Mouse (Mus musculus) spleen, adult 2 months (tissue): ENCODE data around the gene Cdh23.

Source experiments
- CTCF ChIP-seq: fragments of 200-500 bp; IDR thresholded peaks from 2 replicates; pipeline ENCODE4 v1.5.1; 2011; ENCODE audit warnings: mild to moderate bottlenecking, inconsistent platforms; ENCODE audit not compliant: insufficient read depth, insufficient read length, insufficient replicate concordance; ENCODE audit errors: extremely low read depth
- POLR2A ChIP-seq: fragments of 200-500 bp; IDR thresholded peaks from 2 replicates; pipeline ENCODE4 v1.6.1; 2011; ENCODE audit warnings: low read depth, low read length, inconsistent platforms

GRCm38 (mm10) chr10:60615898-60616297 is 80.4 kb downstream of the Cdh23 start:
- TF ChIP-seq CTCF (no peak), POLR2A (no peak)
